Mouse (Mus musculus) left cerebral cortex, adult 8-10 months (tissue): ENCODE measurements at regions not wholly inside any gene's neighbourhood (a gene's known extent, or its start where the extent isn't known, plus 50 kb on each side); places are given as distances from the start of the nearest gene placed in this dataset.

Experiments used
- DNase-seq, 2 experiments: peaks; one replicate each; pipeline ENCODE4 v3.0.0; 2022; ENCODE audit warnings: low spot score in 2 of 2

GRCm38 (mm10) chr9:30283771-30284148 is 143.1 kb upstream of the Snx19 start:
- peak in 1 of 2 experiments; percentile 26 for DNase-seq

GRCm38 (mm10) chr9:30284562-30285323 is 142.2 kb upstream of the Snx19 start:
- no peak for DNase-seq

GRCm38 (mm10) chr9:30285324-30285599 is 141.6 kb upstream of the Snx19 start:
- DNase-seq: no peak

- DNase-seq: peak in 1 of 2 experiments; percentile 60
Measured at GRCm38 (mm10) chr9:30299844-30300243, 127.1 kb upstream of the Snx19 start.

GRCm38 (mm10) chr9:30308281-30308680 is 118.6 kb upstream of the Snx19 start:
- no peak for DNase-seq

GRCm38 (mm10) chr9:30313360-30313759 is 113.5 kb upstream of the Snx19 start:
- DNase-seq: no peak

GRCm38 (mm10) chr9:30314355-30315171 is 112.3 kb upstream of the Snx19 start:
- DNase-seq: peak in 1 of 2 experiments; percentile 14

GRCm38 (mm10) chr9:30315172-30315644 is 111.7 kb upstream of the Snx19 start:
- peak; percentile 13 to 63 for DNase-seq

GRCm38 (mm10) chr9:30344866-30345265 is 82.0 kb upstream of the Snx19 start:
- no peak for DNase-seq

- DNase-seq: no peak
Measured at GRCm38 (mm10) chr9:30353965-30354364, 72.9 kb upstream of the Snx19 start.

GRCm38 (mm10) chr9:30355642-30356041 is 71.3 kb upstream of the Snx19 start:
- DNase-seq: no peak

- no peak for DNase-seq
Measured at GRCm38 (mm10) chr9:30369554-30370440, 57.1 kb upstream of the Snx19 start.

GRCm38 (mm10) chr9:30370789-30371188 is 56.1 kb upstream of the Snx19 start:
- DNase-seq: no peak

- DNase-seq: no peak
Measured at GRCm38 (mm10) chr9:30376908-30377307, 50.0 kb upstream of the Snx19 start.
